Mouse (Mus musculus): Measurements from ENCODE around the gene Hoxc9.
A peak's percentile ranks its signal among the peaks of the same experiment; 100 is the strongest.

The Hoxc9 gene

DNA sequence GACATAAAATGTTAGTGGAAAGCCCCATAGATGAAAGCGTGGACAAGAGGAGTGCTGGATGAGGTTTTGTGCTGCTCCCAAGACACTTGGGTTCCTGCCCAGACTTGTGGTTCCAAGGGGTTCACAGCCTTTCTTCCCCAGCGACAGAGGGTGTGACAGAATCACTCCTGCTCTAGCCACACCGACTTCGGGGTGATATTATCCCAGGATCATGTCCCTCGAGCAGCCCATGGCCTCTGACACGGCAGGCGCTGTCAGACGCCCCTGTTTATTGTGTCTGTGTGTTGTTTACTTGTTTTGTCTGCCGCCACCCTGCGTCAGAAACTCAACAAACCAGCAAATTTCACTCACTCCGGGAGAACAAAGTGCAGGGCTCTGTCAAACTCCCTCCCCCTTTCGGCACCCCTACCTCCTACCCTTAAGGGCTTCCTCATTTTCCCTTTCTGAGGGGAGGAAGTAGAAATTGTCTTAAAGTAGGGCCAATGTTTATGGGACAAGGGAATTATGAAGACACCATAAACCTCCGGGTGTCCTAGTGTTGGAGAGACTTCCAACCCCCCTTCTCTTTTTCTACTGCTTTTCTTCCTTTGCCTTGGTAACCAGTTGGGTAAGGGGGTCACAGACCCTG, 26.7 kb downstream of the Hoxc9 start:
- TF ChIP-seq POU5F1 (IDR thresholded peaks at IDR 0.05; ENCODE audit: borderline replicate concordance, low read length) (no peak), CTCF (conservative IDR thresholded peaks at IDR 0.05; ENCODE audit: low read length) (no peak), NANOG (IDR thresholded peaks at IDR 0.05; ENCODE audit: borderline replicate concordance, low read length) (no peak)
- Histone ChIP-seq H3K4me3 (replicated peaks; ENCODE audit: low read length) (no peak overlapping the region), H3K4me1 (replicated peaks; ENCODE audit: low read depth, low read length) (peaks cover 53% of the 10 kb centered on the region), H3K9me3 (ENCODE audit: low read length) (no peaks in the 10 kb centered on the region), H3K27me3 (ENCODE audit: insufficient read depth, low read length) (peaks cover 98% of the 10 kb centered on the region), H3K36me3 (ENCODE audit: insufficient read depth, low read length) (no peaks in the 10 kb centered on the region)

DNA sequence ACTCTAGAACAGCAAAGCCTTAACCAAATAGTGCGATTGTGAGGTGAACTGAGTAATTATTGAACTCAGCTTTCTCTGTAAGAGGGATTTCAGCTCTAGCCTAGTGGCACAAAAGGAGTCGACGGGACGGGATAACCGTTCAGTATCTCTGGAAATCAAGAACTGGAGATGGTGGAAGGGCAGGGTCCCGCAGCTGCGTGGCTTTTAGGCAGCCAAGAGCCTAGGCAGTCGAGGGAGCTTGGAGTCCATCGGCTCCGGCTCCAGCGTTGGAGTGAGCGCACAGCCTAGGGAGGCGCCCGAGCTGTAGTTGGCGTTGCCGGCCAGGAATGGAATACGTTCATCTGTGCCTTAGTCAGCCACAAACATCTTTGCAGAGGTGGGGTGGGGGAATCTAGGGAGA, 29.1 kb downstream of the Hoxc9 start:
- Histone ChIP-seq H3K27me3 (ENCODE audit: insufficient read depth, low read length) (peaks cover 98% of the 10 kb centered on the region), H3K4me1 (replicated peaks; ENCODE audit: low read depth, low read length) (peaks cover 39% of the 10 kb centered on the region), H3K9me3 (ENCODE audit: low read length) (no peaks in the 10 kb centered on the region), H3K4me3 (replicated peaks; ENCODE audit: low read length) (no peak overlapping the region), H3K36me3 (ENCODE audit: insufficient read depth, low read length) (no peaks in the 10 kb centered on the region)
- no peak for TF ChIP-seq NANOG (IDR thresholded peaks at IDR 0.05; ENCODE audit: borderline replicate concordance, low read length)
- TF ChIP-seq CTCF (conservative IDR thresholded peaks at IDR 0.05; ENCODE audit: low read length) = no peak
- TF ChIP-seq POU5F1 (IDR thresholded peaks at IDR 0.05; ENCODE audit: borderline replicate concordance, low read length) = no peak

DNA sequence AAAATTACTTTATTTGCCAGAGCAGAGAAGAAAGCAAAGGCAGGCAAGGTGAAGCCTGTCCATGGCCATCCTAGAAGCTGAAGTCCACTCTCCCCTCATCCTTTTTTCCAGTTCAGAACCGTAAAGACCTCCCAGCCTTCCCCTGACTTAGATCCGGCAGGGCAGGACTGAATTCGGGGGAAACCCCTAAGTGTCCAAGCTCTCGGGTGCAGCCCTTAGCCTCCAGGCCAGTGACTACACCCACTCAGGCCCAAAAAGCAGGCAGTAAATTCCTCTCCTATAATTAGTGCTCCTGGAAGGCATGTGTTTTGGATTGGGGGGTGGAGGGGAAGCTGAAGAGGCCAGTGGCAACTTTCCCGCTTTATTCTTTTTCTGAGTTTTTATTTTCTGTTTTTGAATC, 29.6 kb downstream of the Hoxc9 start:
- H3K27me3 ChIP-seq (ENCODE audit: insufficient read depth, low read length) = peaks cover 98% of the 10 kb centered on the region
- TF ChIP-seq NANOG (IDR thresholded peaks at IDR 0.05; ENCODE audit: borderline replicate concordance, low read length) (no peak), POU5F1 (IDR thresholded peaks at IDR 0.05; ENCODE audit: borderline replicate concordance, low read length) (no peak), CTCF (conservative IDR thresholded peaks at IDR 0.05; ENCODE audit: low read length) (no peak)
- no peak overlapping the region for H3K4me3 ChIP-seq (replicated peaks; ENCODE audit: low read length)
- peaks cover 40% of the 10 kb centered on the region for H3K4me1 ChIP-seq (replicated peaks; ENCODE audit: low read depth, low read length)
- H3K36me3 ChIP-seq (ENCODE audit: insufficient read depth, low read length) = no peaks in the 10 kb centered on the region
- no peaks in the 10 kb centered on the region for H3K9me3 ChIP-seq (ENCODE audit: low read length)

DNA sequence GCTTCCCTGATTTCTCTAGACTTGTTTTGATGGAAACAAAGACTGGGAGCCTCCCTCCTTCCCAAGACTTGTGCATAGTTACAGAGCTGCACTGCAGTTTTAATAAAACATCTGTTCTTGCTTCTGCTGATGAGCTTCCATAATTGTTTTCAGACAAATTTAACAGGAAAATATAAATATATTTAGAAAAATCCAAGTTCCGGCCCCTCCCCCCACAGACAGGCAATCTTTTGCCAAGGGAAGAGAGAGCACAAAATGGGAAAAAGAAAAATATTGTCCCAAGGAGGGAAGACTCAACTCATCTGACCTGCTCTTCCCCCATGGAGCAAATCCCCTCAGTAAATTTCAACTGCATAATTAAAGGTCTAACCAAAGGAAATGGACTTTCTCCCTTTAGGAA, 30.1 kb downstream of the Hoxc9 start:
- TF ChIP-seq POU5F1 (IDR thresholded peaks at IDR 0.05; ENCODE audit: borderline replicate concordance, low read length) = no peak
- no peak for TF ChIP-seq NANOG (IDR thresholded peaks at IDR 0.05; ENCODE audit: borderline replicate concordance, low read length)
- no peak for TF ChIP-seq CTCF (conservative IDR thresholded peaks at IDR 0.05; ENCODE audit: low read length)
- Histone ChIP-seq H3K27me3 (ENCODE audit: insufficient read depth, low read length) (peaks cover 98% of the 10 kb centered on the region), H3K9me3 (ENCODE audit: low read length) (no peaks in the 10 kb centered on the region), H3K36me3 (ENCODE audit: insufficient read depth, low read length) (no peaks in the 10 kb centered on the region), H3K4me3 (replicated peaks; ENCODE audit: low read length) (no peak overlapping the region), H3K4me1 (replicated peaks; ENCODE audit: low read depth, low read length) (peaks cover 41% of the 10 kb centered on the region)

DNA sequence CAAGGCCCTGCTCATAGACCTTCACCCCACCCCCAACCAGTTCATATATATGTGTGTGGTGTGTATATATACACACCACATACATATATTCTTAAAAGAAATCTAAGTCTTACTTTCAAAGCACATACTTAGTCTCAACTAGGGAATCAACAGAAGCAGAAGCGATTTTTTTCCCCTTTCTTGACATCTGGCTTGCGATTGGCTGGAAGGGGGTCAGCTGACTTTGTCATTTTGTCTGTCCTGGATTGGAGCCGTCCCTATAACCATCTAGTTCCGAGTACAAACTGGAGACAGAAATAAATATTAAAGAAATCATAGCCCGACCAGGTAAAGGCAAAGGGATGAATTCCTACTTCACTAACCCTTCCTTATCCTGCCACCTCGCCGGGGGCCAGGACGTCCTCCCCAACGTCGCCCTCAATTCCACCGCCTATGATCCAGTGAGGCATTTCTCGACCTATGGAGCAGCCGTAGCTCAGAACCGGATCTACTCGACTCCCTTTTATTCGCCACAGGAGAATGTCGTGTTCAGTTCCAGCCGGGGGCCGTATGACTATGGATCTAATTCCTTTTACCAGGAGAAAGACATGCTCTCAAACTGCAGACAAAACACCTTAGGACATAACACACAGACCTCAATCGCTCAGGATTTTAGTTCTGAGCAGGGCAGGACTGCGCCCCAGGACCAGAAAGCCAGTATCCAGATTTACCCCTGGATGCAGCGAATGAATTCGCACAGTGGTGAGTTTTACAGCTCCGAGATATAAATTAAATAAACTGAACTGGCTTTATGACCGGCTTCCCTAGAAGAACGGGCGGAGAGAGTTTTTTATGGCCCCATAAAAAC, 33.2 kb downstream of the Hoxc9 start:
- TF ChIP-seq NANOG (IDR thresholded peaks at IDR 0.05; ENCODE audit: borderline replicate concordance, low read length) (no peak), CTCF (conservative IDR thresholded peaks at IDR 0.05; ENCODE audit: low read length) (no peak), POU5F1 (IDR thresholded peaks at IDR 0.05; ENCODE audit: borderline replicate concordance, low read length) (no peak)
- H3K9me3 ChIP-seq (ENCODE audit: low read length) = no peaks in the 10 kb centered on the region
- no peaks in the 10 kb centered on the region for H3K36me3 ChIP-seq (ENCODE audit: insufficient read depth, low read length)
- peak overlapping the region; percentile 45 for H3K4me3 ChIP-seq (replicated peaks; ENCODE audit: low read length)
- peaks cover 54% of the 10 kb centered on the region for H3K4me1 ChIP-seq (replicated peaks; ENCODE audit: low read depth, low read length)
- peaks cover 99% of the 10 kb centered on the region for H3K27me3 ChIP-seq (ENCODE audit: insufficient read depth, low read length)

DNA sequence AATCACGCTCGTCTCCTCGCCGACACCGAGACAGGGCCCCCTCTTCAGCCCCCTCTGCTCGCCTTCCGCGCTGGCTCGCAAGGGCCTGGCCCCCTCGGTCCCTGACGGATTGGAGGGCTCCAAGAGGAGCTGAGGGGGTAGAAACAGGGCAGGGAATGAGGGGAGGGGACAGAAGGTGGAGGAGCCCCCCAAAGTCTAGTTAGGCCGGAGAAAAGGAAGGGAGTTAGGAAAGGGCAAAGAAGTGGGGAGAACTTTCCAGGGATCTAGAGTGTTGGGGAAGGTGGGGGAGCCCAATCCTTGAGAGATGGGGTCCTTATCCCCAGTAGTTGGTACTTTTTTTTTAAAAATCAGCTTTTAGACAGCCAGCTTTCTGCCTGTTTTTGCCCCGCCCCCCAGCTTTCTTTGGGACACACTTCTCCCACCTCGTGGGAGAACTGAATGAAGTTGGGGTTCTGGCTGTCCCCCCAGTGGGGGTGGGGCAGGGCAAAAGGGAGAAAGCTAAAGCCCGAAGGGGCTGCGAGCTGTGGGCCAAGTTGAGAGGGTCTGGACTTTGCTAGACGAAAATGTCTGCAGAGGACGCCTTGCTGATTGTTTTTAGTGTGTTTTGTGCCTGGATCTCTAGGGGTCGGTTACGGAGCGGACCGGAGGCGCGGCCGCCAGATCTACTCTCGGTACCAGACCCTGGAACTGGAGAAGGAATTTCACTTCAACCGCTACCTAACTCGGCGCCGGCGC, 34.0 kb downstream of the Hoxc9 start:
- TF ChIP-seq CTCF (conservative IDR thresholded peaks at IDR 0.05; ENCODE audit: low read length) (no peak), POU5F1 (IDR thresholded peaks at IDR 0.05; ENCODE audit: borderline replicate concordance, low read length) (no peak), NANOG (IDR thresholded peaks at IDR 0.05; ENCODE audit: borderline replicate concordance, low read length) (no peak)

DNA sequence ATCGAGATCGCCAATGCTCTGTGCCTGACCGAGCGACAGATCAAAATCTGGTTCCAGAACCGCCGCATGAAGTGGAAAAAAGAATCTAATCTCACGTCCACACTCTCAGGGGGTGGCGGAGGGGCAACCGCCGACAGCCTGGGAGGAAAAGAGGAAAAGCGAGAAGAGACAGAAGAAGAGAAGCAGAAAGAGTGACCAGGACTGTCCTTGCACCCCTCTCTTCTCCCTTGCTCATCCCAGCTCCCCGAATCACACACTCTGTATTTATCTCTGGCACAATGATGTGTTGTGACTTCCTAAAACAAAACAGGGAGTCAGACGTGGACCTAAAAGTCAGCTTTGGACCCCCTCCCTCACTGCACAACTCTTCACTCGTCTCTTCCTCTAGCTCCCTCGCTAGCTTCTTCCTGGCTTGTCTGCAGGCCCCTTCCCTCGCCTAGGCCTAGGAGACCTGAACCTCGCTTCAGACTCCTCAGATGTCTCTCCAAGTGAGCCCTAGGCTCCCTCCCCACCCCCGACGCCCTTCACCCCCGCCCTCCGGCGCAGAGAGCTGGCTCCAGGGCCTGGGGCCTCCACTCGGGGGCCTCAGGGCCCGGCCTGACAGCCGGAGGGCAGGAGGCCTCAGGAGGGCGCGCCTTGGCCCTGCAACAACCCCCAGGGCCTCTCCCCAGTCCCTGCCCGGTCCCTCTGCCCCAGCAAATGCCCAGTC, 34.8 kb downstream of the Hoxc9 start:
- TF ChIP-seq CTCF (conservative IDR thresholded peaks at IDR 0.05; ENCODE audit: low read length) (no peak), POU5F1 (IDR thresholded peaks at IDR 0.05; ENCODE audit: borderline replicate concordance, low read length) (no peak), NANOG (IDR thresholded peaks at IDR 0.05; ENCODE audit: borderline replicate concordance, low read length) (no peak)
- no peaks in the 10 kb centered on the region for H3K9me3 ChIP-seq (ENCODE audit: low read length)

More for the DNA sequence above, 34.0 kb downstream of the Hoxc9 start:
- H3K27me3 ChIP-seq (ENCODE audit: insufficient read depth, low read length) = peaks cover 99% of the 10 kb centered on the region
- H3K4me1 ChIP-seq (replicated peaks; ENCODE audit: low read depth, low read length) = peaks cover 57% of the 10 kb centered on the region
- peak overlapping the region; percentile 45 for H3K4me3 ChIP-seq (replicated peaks; ENCODE audit: low read length)
- no peaks in the 10 kb centered on the region for H3K36me3 ChIP-seq (ENCODE audit: insufficient read depth, low read length)
- H3K9me3 ChIP-seq (ENCODE audit: low read length) = no peaks in the 10 kb centered on the region

More for the DNA sequence above, 34.8 kb downstream of the Hoxc9 start:
- Histone ChIP-seq H3K4me1 (replicated peaks; ENCODE audit: low read depth, low read length) (peaks cover 58% of the 10 kb centered on the region), H3K4me3 (replicated peaks; ENCODE audit: low read length) (peak overlapping the region; percentile 45; the same call in 1 of the 2 replicates), H3K36me3 (ENCODE audit: insufficient read depth, low read length) (no peaks in the 10 kb centered on the region), H3K27me3 (ENCODE audit: insufficient read depth, low read length) (peaks cover 99% of the 10 kb centered on the region)

All from E14TG2a.4 (cell line).